Mouse (Mus musculus) stomach, postnatal 0 days (tissue): ENCODE data around the gene Nagk. TPM values are rescaled to one million over a fixed set of nuclear protein-coding genes. Genes with fewer than 3 reads are reported as not detected.
A peak's percentile ranks its signal among the peaks of the same experiment; 100 is the strongest.

Source experiments
- ATAC-seq: fragments of 200-750 bp; cut with Nextera tagmentation; 2 replicates; pipeline ENCODE4 v1.8.0; 2017; ENCODE audit not compliant: low FRiP score, low TSS enrichment
- DNase-seq: peaks from one replicate; pipeline ENCODE4 v3.0.0-alpha.2; 2016; ENCODE audit warnings: low spot score
- H3K27ac ChIP-seq: fragments of 300-500 bp; sonication (generic); replicated peaks from 2 replicates; pipeline ENCODE4 v1.5.1; 2014; ENCODE audit warnings: mild to moderate bottlenecking, control low read depth
- H3K27me3 ChIP-seq: fragments of 300-500 bp; sonication (generic); 2 replicates; pipeline ENCODE4 v1.6.1; 2014; ENCODE audit warnings: low read length; ENCODE audit not compliant: control insufficient read depth, insufficient read depth
- H3K36me3 ChIP-seq: fragments of 300-500 bp; sonication (generic); 2 replicates; pipeline ENCODE4 v1.6.1; 2014; ENCODE audit warnings: low read length, mixed read lengths; ENCODE audit not compliant: control insufficient read depth, insufficient read depth
- H3K4me1 ChIP-seq: fragments of 300-500 bp; sonication (generic); replicated peaks from 2 replicates; pipeline ENCODE4 v1.6.1; 2014; ENCODE audit warnings: antibody characterized with exemption; ENCODE audit not compliant: control insufficient read depth, insufficient read depth
- H3K4me2 ChIP-seq: fragments of 300-500 bp; sonication (generic); replicated peaks from 2 replicates; pipeline ENCODE4 v1.6.1; 2014; ENCODE audit warnings: low read depth, mild to moderate bottlenecking, control low read depth, moderate library complexity
- H3K4me3 ChIP-seq: fragments of 300-500 bp; sonication (generic); 2 replicates; pipeline ENCODE4 v1.5.1; 2014; ENCODE audit warnings: low read depth, low read length, control low read depth
- H3K9ac ChIP-seq: fragments of 300-500 bp; sonication (generic); 2 replicates; pipeline ENCODE4 v1.6.1; 2014; ENCODE audit warnings: mild to moderate bottlenecking, low read length, control low read depth, mixed read lengths
- H3K9me3 ChIP-seq: fragments of 300-500 bp; sonication (generic); 2 replicates; pipeline ENCODE4 v1.6.1; 2016; ENCODE audit warnings: low read length; ENCODE audit not compliant: control insufficient read depth
- CTCF ChIP-seq: IDR thresholded peaks from 2 replicates; pipeline ENCODE4 v1.5.1; 2016; ENCODE audit warnings: antibody characterized with exemption, low read depth, mild to moderate bottlenecking, moderate library complexity
- EP300 ChIP-seq: optimal IDR thresholded peaks from 2 replicates; pipeline ENCODE3; 2016; ENCODE audit warnings: antibody characterized with exemption
- WGBS: fragments of 180-500 bp; shearing (Covaris S2); extraction: QIAGEN DNeasy Blood & Tissue Kit; methylation state at CpG from one replicate; pipeline ENCODE4 v1.1.7; 2014; 5-methylcytosine and 5-hydroxymethylcytosine counted together
- polyA plus RNA-seq: library from polyadenylated mRNA; unstranded; fragments of >200 nt; fragmentation: Nextera tagmentation; extraction: Ambion mirVana; gene quantifications from 2 replicates; pipeline ENCODE4 v1.2.1, GENCODE M21; 2015

Gene Nagk
- 70.8 and 73.3 TPM in 2 replicates for polyA plus RNA-seq

GRCm38 (mm10) chr6:83794760-83795296, at the start of gene Nagk:
Gene Nagk (plus strand): TSS chr6:83794982.
- H3K36me3 ChIP-seq = peaks cover 6% of the 10 kb centered on the region; the same call in 1 of the 2 replicates
- peak within 1 kb of the TSS; percentile 75 for H3K9ac ChIP-seq
- under 1% methylated on average over 40 of the region's 43 CpGs for WGBS
- H3K27ac ChIP-seq = peak within 1 kb of the TSS; percentile 96
- ATAC-seq (peak; percentile 95), DNase-seq (peak; percentile 96)
- H3K27me3 ChIP-seq = no peaks in the 10 kb centered on the region
- H3K9me3 ChIP-seq = no peaks in the 10 kb centered on the region
- H3K4me3 ChIP-seq = peak within 1 kb of the TSS; percentile 80
- TF ChIP-seq EP300 (no peak), CTCF (no peak; the same call in 1 of the 2 replicates)
- peak within 1 kb of the TSS; percentile 84 for H3K4me2 ChIP-seq
- H3K4me1 ChIP-seq = 0 out of 2 replicates have a peak, but pooled peaks cover 4% of the 10 kb centered on the region

DNA sequence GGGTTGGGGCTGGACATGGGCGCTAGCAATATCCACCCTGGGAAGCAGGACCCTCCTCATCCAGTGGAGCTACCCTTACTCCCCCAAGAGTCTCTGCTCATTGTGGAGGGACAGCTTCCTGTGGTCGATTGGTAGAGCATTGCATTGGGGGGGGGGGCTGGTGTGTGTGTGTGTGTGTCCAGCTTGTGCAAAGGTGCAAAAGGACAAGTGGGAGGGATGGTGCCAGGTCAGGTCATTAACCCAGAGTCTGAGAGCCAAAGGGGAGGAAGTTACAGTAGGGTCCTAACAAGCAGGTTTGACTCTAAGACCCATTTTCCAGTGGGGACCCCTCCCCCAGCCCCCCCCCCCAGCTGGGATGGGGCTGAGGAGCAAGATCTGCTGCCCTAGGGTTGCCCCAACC, 49.3 kb upstream of the Nagk start:
- Histone ChIP-seq H3K27me3 (no peaks in the 10 kb centered on the region), H3K9ac (no peak overlapping the region), H3K27ac (no peak overlapping the region), H3K4me2 (no peak overlapping the region), H3K36me3 (no peaks in the 10 kb centered on the region), H3K9me3 (no peaks in the 10 kb centered on the region), H3K4me1 (no peaks in the 10 kb centered on the region), H3K4me3 (no peak overlapping the region)
- ATAC-seq (no peak), DNase-seq (no peak)
- TF ChIP-seq EP300 (no peak), CTCF (no peak)
- WGBS = 62% methylated on average over 2 of the region's 2 CpGs

DNA sequence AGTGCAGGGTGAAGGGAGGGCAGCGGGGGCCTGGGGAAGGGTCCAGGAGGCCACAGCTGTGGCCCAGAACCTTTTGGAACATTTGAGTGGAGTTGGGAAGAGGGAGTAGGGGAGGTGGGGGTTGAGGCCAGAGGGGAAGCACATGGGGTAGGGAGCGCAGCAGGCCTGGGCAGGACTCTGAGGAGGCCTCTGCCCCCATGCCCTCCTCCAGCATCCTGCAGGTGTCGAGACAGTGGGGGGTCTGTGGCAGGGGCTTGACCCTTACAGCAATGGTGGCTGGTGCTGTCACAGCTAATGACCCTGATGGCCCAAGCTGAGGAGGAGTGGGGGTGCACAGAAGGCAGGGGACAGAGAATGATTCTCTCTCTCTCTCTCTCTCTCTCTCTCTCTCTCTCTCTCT, 45.5 kb upstream of the Nagk start:
- H3K4me1 ChIP-seq = no peaks in the 10 kb centered on the region
- H3K27ac ChIP-seq = no peak overlapping the region
- no peak overlapping the region for H3K4me2 ChIP-seq
- DNase-seq (no peak), ATAC-seq (no peak)
- H3K27me3 ChIP-seq = no peaks in the 10 kb centered on the region
- WGBS = 73% methylated on average over 3 of the region's 3 CpGs
- H3K36me3 ChIP-seq = no peaks in the 10 kb centered on the region
- no peaks in the 10 kb centered on the region for H3K9me3 ChIP-seq
- H3K4me3 ChIP-seq = no peak overlapping the region
- H3K9ac ChIP-seq = no peak overlapping the region
- no peak for TF ChIP-seq EP300
- no peak for TF ChIP-seq CTCF

- H3K9ac ChIP-seq = 0 out of 2 replicates have a peak overlapping the region, but pooled peaks have one; percentile 23
- ATAC-seq = no peak
- no peak for TF ChIP-seq EP300
- peak; percentile 90 for TF ChIP-seq CTCF
Observed at GRCm38 (mm10) chr6:83750171-83750684, 44.6 kb upstream of the Nagk start.

DNA sequence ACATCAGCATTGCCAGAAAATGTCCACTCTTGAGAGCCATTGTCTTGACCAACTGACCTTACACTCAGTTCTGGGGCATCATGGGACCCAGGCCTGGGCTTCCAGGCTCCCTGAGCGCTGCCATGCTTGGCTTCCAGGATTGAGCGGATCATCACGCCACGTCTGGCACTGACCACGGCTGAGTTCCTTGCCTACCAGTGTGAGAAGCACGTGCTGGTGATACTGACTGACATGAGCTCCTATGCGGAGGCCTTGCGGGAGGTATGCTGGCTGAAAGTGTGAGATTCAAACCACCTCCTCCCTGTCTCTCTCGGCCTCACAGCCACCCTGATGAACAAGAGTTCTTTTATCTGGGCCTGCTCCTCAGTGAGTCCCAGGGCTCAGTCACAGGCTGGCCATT, 38.7 kb upstream of the Nagk start:
- Histone ChIP-seq H3K27ac (no peak overlapping the region), H3K9me3 (no peaks in the 10 kb centered on the region), H3K4me1 (no peaks in the 10 kb centered on the region), H3K4me3 (no peak overlapping the region), H3K36me3 (no peaks in the 10 kb centered on the region), H3K4me2 (no peak overlapping the region), H3K27me3 (0 out of 2 replicates have a peak, but pooled peaks cover 4% of the 10 kb centered on the region), H3K9ac (no peak overlapping the region)
- WGBS = 75% methylated on average over 9 of the region's 9 CpGs
- ATAC-seq (no peak), DNase-seq (no peak)
- TF ChIP-seq CTCF (no peak), EP300 (no peak)

More at GRCm38 (mm10) chr6:83750171-83750684, 44.6 kb upstream of the Nagk start:
- H3K4me3 ChIP-seq = no peak overlapping the region
- H3K36me3 ChIP-seq = no peaks in the 10 kb centered on the region
- peak; percentile 65 for DNase-seq
- no peaks in the 10 kb centered on the region for H3K9me3 ChIP-seq
- 7% methylated on average over 11 of the region's 11 CpGs for WGBS
- H3K27ac ChIP-seq = no peak overlapping the region
- no peak overlapping the region for H3K4me2 ChIP-seq
- H3K4me1 ChIP-seq = no peaks in the 10 kb centered on the region
- H3K27me3 ChIP-seq = no peaks in the 10 kb centered on the region

DNA sequence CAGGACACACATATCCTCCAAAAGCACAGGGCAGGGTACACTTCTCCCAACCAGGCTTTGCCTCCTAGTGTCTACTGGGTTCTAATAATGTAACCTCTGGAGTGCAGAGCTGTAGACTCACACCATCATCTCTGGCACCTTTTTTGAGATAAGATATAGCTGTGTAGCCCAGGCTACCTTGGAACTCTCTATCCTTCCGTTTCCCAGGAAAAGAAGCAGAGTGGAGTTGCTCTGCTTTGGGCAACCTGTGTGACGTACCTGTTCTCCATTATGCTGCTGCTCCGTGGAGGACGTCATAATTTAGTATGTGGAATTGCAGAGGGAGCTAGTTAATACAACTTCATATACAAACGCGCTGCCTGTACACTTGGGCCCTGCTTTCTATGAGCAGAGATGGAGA, 32.4 kb upstream of the Nagk start, which contains the start of gene Ankrd53:
Gene Ankrd53 (plus strand): TSS at position 301 of the 400 bp plus-strand sequence.
- peak within 1 kb of the TSS; percentile 60 for H3K4me2 ChIP-seq
- DNase-seq = no peak
- no peaks in the 10 kb centered on the region for H3K9me3 ChIP-seq
- TF ChIP-seq EP300 (no peak), CTCF (no peak)
- peak within 1 kb of the TSS; percentile 32 for H3K4me3 ChIP-seq
- ATAC-seq = no peak
- peak within 1 kb of the TSS; percentile 3; the same call in 1 of the 2 replicates for H3K9ac ChIP-seq
- WGBS = 31% methylated on average over 6 of the region's 6 CpGs
- H3K4me1 ChIP-seq = peaks cover 3% of the 10 kb centered on the region; the same call in 1 of the 2 replicates
- 0 out of 2 replicates have a peak, but pooled peaks cover 2% of the 10 kb centered on the region for H3K27me3 ChIP-seq
- H3K36me3 ChIP-seq = no peaks in the 10 kb centered on the region
- no peak within 1 kb of the TSS for H3K27ac ChIP-seq
